Mouse (Mus musculus): ENCODE measurements around the gene Hpn.

DNA sequence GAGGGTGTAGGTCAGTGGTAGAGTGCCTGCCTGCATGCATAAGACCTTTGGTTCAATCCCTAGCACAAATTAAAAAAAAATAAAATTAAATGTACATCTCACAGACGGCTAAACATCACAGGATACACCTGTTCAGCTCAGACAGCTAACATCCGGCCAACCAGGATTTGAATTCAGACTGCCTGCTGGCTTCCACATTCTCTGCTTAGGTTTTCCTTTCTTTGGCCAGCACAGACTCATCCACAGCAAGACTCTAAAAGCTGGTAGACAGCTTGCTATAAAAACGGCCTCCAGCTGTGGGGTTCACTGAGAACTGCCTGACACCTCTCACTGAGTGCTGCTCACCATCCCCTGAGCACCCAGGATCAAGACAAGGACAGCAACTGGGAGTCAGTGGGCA lies 8.9 kb downstream of the Hpn start:
- no peak for TF ChIP-seq CTCF (IDR thresholded peaks at IDR 0.05; ENCODE audit: control insufficient read depth, insufficient read depth, low read length)
- no peak for TF ChIP-seq POLR2A (IDR thresholded peaks at IDR 0.05; ENCODE audit: borderline replicate concordance, control insufficient read depth, low read depth, low read length)
